Mouse (Mus musculus) embryonic facial prominence, embryonic 10.5 days (tissue): ENCODE results near the gene E030025P04Rik. TPM values are rescaled to one million over a fixed set of nuclear protein-coding genes. Genes with fewer than 3 reads are reported as not detected.

Source experiments
- polyA plus RNA-seq: library from polyadenylated mRNA; unstranded; fragments of >200 nt; fragmentation: Nextera tagmentation; extraction: Ambion mirVana; gene quantifications from 2 replicates; pipeline ENCODE4 v1.2.1, GENCODE M21; 2016

E030025P04Rik gene
- polyA plus RNA-seq, 1 experiment from 2014 or later, result not detected

Other genes starting within 250 kb of the E030025P04Rik start
- gene Axin2, start 224.0 kb downstream of the E030025P04Rik start, polyA plus RNA-seq, result 12.7 and 15.3 TPM in 2 replicates
- gene Rgs9, start 153.8 kb upstream of the E030025P04Rik start, polyA plus RNA-seq, result 1.8 TPM in 2 replicates
- 18.3 and 18.5 TPM in 2 replicates for gene Gna13, start 218.5 kb upstream of the E030025P04Rik start, polyA plus RNA-seq